Mouse (Mus musculus): ENCODE data around the gene Prickle4. TPM values are rescaled to one million over a fixed set of nuclear protein-coding genes. Genes with fewer than 3 reads are reported as not detected.
A peak's percentile ranks its signal among the peaks of the same experiment; 100 is the strongest.

The Prickle4 gene
- polyA plus RNA-seq, 1 experiment from 2014 or later: 0.51 TPM

GRCm38 (mm10) chr17:47691650-47692049 lies 2.9 kb downstream of the Prickle4 start:
- Histone ChIP-seq H3K9ac (ENCODE audit: low read length) (no peak overlapping the region), H3K9me3 (ENCODE audit: control insufficient read depth, low read length) (no peaks in the 10 kb centered on the region), H3K4me2 (replicated peaks; ENCODE audit: low read depth) (no peak overlapping the region), H3K36me3 (ENCODE audit: control insufficient read depth, insufficient read depth, low read length) (no peaks in the 10 kb centered on the region), H3K27me3 (ENCODE audit: control insufficient read depth, insufficient read depth, low read length) (no peaks in the 10 kb centered on the region), H3K4me1 (replicated peaks; ENCODE audit: control insufficient read depth, insufficient read depth) (0 out of 2 replicates have a peak, but pooled peaks cover 3% of the 10 kb centered on the region), H3K4me3 (ENCODE audit: low read depth, low read length) (no peak overlapping the region), H3K27ac (replicated peaks) (no peak overlapping the region)
- WGBS: 100% methylated on average over 3 of the region's 3 CpGs
- DNase-seq (ENCODE audit: low spot score) (no peak), ATAC-seq (ENCODE audit: low FRiP score, low TSS enrichment) (no peak)
- TF ChIP-seq CTCF (IDR thresholded peaks at IDR 0.05; ENCODE audit: low read depth): no peak

GRCm38 (mm10) chr17:47689894-47690293 lies 4.6 kb downstream of the Prickle4 start:
- Histone ChIP-seq H3K4me2 (replicated peaks; ENCODE audit: low read depth) (no peak overlapping the region), H3K27ac (replicated peaks) (no peak overlapping the region), H3K9ac (ENCODE audit: low read length) (no peak overlapping the region), H3K9me3 (ENCODE audit: control insufficient read depth, low read length) (no peaks in the 10 kb centered on the region), H3K4me3 (ENCODE audit: low read depth, low read length) (no peak overlapping the region), H3K36me3 (ENCODE audit: control insufficient read depth, insufficient read depth, low read length) (0 out of 2 replicates have a peak, but pooled peaks cover 2% of the 10 kb centered on the region), H3K27me3 (ENCODE audit: control insufficient read depth, insufficient read depth, low read length) (no peaks in the 10 kb centered on the region), H3K4me1 (replicated peaks; ENCODE audit: control insufficient read depth, insufficient read depth) (0 out of 2 replicates have a peak, but pooled peaks cover 3% of the 10 kb centered on the region)
- ATAC-seq (ENCODE audit: low FRiP score, low TSS enrichment) (no peak), DNase-seq (ENCODE audit: low spot score) (no peak)
- WGBS: 86% methylated on average over 7 of the region's 8 CpGs
- TF ChIP-seq CTCF (IDR thresholded peaks at IDR 0.05; ENCODE audit: low read depth): no peak
- TF ChIP-seq EP300 (optimal IDR thresholded peaks at IDR 0.05): no peak

GRCm38 (mm10) chr17:47688608-47689575 lies 5.6 kb downstream of the Prickle4 start, which contains the start of gene Frs3:
TSS of gene Frs3 (plus strand) at chr17:47689030.
- ATAC-seq (ENCODE audit: low FRiP score, low TSS enrichment) (peak; percentile 61), DNase-seq (ENCODE audit: low spot score) (peak; percentile 78)
- 1% methylated on average over 47 of the region's 58 CpGs for WGBS
- TF ChIP-seq CTCF (IDR thresholded peaks at IDR 0.05; ENCODE audit: low read depth) (peak; percentile 37), EP300 (optimal IDR thresholded peaks at IDR 0.05) (no peak)
- no peaks in the 10 kb centered on the region for H3K27me3 ChIP-seq (ENCODE audit: control insufficient read depth, insufficient read depth, low read length)
- H3K4me2 ChIP-seq (replicated peaks; ENCODE audit: low read depth): peak within 1 kb of the TSS; percentile 94
- peak within 1 kb of the TSS; percentile 82 for H3K27ac ChIP-seq (replicated peaks)
- H3K36me3 ChIP-seq (ENCODE audit: control insufficient read depth, insufficient read depth, low read length): 0 out of 2 replicates have a peak, but pooled peaks cover 2% of the 10 kb centered on the region
- H3K4me3 ChIP-seq (ENCODE audit: low read depth, low read length): peak within 1 kb of the TSS; percentile 79
- no peaks in the 10 kb centered on the region for H3K9me3 ChIP-seq (ENCODE audit: control insufficient read depth, low read length)
- H3K9ac ChIP-seq (ENCODE audit: low read length): peak within 1 kb of the TSS; percentile 81
- H3K4me1 ChIP-seq (replicated peaks; ENCODE audit: control insufficient read depth, insufficient read depth): 0 out of 2 replicates have a peak, but pooled peaks cover 3% of the 10 kb centered on the region

GRCm38 (mm10) chr17:47688344-47688607 lies 6.3 kb downstream of the Prickle4 start, which contains the start of gene Tomm6:
TSS of gene Tomm6 (minus strand) at chr17:47688386.
- H3K9ac ChIP-seq (ENCODE audit: low read length): peak within 1 kb of the TSS; percentile 81
- H3K4me1 ChIP-seq (replicated peaks; ENCODE audit: control insufficient read depth, insufficient read depth): 0 out of 2 replicates have a peak, but pooled peaks cover 3% of the 10 kb centered on the region
- 0 out of 2 replicates have a peak, but pooled peaks cover 2% of the 10 kb centered on the region for H3K36me3 ChIP-seq (ENCODE audit: control insufficient read depth, insufficient read depth, low read length)
- TF ChIP-seq CTCF (IDR thresholded peaks at IDR 0.05; ENCODE audit: low read depth) (no peak), EP300 (optimal IDR thresholded peaks at IDR 0.05) (no peak)
- peak within 1 kb of the TSS; percentile 79 for H3K4me3 ChIP-seq (ENCODE audit: low read depth, low read length)
- no peak for ATAC-seq (ENCODE audit: low FRiP score, low TSS enrichment)
- H3K9me3 ChIP-seq (ENCODE audit: control insufficient read depth, low read length): no peaks in the 10 kb centered on the region
- no peaks in the 10 kb centered on the region for H3K27me3 ChIP-seq (ENCODE audit: control insufficient read depth, insufficient read depth, low read length)
- no peak for DNase-seq (ENCODE audit: low spot score)
- peak within 1 kb of the TSS; percentile 94 for H3K4me2 ChIP-seq (replicated peaks; ENCODE audit: low read depth)
- peak within 1 kb of the TSS; percentile 82 for H3K27ac ChIP-seq (replicated peaks)
- 0% methylated on average over 9 of the region's 9 CpGs for WGBS

- WGBS: under 1% methylated on average over 70 of the region's 70 CpGs
- Histone ChIP-seq H3K4me3 (ENCODE audit: low read depth, low read length) (peak overlapping the region; percentile 79), H3K4me1 (replicated peaks; ENCODE audit: control insufficient read depth, insufficient read depth) (0 out of 2 replicates have a peak, but pooled peaks cover 3% of the 10 kb centered on the region), H3K27ac (replicated peaks) (peak overlapping the region; percentile 82), H3K9me3 (ENCODE audit: control insufficient read depth, low read length) (no peaks in the 10 kb centered on the region), H3K27me3 (ENCODE audit: control insufficient read depth, insufficient read depth, low read length) (no peaks in the 10 kb centered on the region), H3K36me3 (ENCODE audit: control insufficient read depth, insufficient read depth, low read length) (0 out of 2 replicates have a peak, but pooled peaks cover 2% of the 10 kb centered on the region), H3K9ac (ENCODE audit: low read length) (peak overlapping the region; percentile 81), H3K4me2 (replicated peaks; ENCODE audit: low read depth) (peak overlapping the region; percentile 94)
- no peak for TF ChIP-seq CTCF (IDR thresholded peaks at IDR 0.05; ENCODE audit: low read depth)
- no peak for TF ChIP-seq EP300 (optimal IDR thresholded peaks at IDR 0.05)
- ATAC-seq (ENCODE audit: low FRiP score, low TSS enrichment) (peak; percentile 91), DNase-seq (ENCODE audit: low spot score) (peak; percentile 96)
Measured at GRCm38 (mm10) chr17:47687409-47688343, 6.9 kb downstream of the Prickle4 start.

All from stomach, postnatal 0 days (tissue).